Mouse (Mus musculus) neural tube, embryonic 12.5 days (tissue): ENCODE results near the gene Pla2g2c. TPM values are rescaled to one million over a fixed set of nuclear protein-coding genes. Genes with fewer than 3 reads are reported as not detected.

ENCODE experiments used
- ATAC-seq: fragments of 200-750 bp; cut with Nextera tagmentation; 2 replicates; pipeline ENCODE4 v1.8.0; 2017; ENCODE audit warnings: low read depth, mild to moderate bottlenecking, moderate TSS enrichment, moderate library complexity; ENCODE audit not compliant: low FRiP score
- H3K27ac ChIP-seq: fragments of 300-500 bp; sonication (generic); 2 replicates; pipeline ENCODE4 v1.5.1; 2016
- H3K27me3 ChIP-seq: fragments of 300-500 bp; sonication (generic); replicated peaks from 2 replicates; pipeline ENCODE4 v1.6.1; 2016; ENCODE audit warnings: mild to moderate bottlenecking
- H3K36me3 ChIP-seq: fragments of 300-500 bp; sonication (generic); 2 replicates; pipeline ENCODE4 v1.6.1; 2016; ENCODE audit warnings: mild to moderate bottlenecking
- H3K4me1 ChIP-seq: fragments of 300-500 bp; sonication (generic); 2 replicates; pipeline ENCODE4 v1.6.1; 2016
- H3K4me2 ChIP-seq: fragments of 300-500 bp; sonication (generic); replicated peaks from 2 replicates; pipeline ENCODE4 v1.6.1; 2016; ENCODE audit warnings: mild to moderate bottlenecking
- H3K4me3 ChIP-seq: fragments of 300-500 bp; sonication (generic); 2 replicates; pipeline ENCODE4 v1.5.1; 2016
- H3K9ac ChIP-seq: fragments of 300-500 bp; sonication (generic); 2 replicates; pipeline ENCODE4 v1.6.1; 2016; ENCODE audit warnings: mild to moderate bottlenecking
- H3K9me3 ChIP-seq: fragments of 300-500 bp; sonication (generic); 2 replicates; pipeline ENCODE4 v1.6.1; 2016; ENCODE audit warnings: mild to moderate bottlenecking
- WGBS: fragments of 180-500 bp; shearing (Covaris S2); methylation state at CpG from one replicate; pipeline ENCODE4 v1.1.7; 2016; 5-methylcytosine and 5-hydroxymethylcytosine counted together
- polyA plus RNA-seq: library from polyadenylated mRNA; unstranded; fragments of >200 nt; fragmentation: Nextera tagmentation; extraction: Ambion mirVana; gene quantifications from 2 replicates; pipeline ENCODE4 v1.2.1, GENCODE M21; 2016

Gene Pla2g2c
- polyA plus RNA-seq, 1 experiment from 2014 or later = 0.61 TPM

- no peak for ATAC-seq
- Histone ChIP-seq H3K4me2 (no peak overlapping the region), H3K27me3 (no peaks in the 10 kb centered on the region), H3K9ac (no peak overlapping the region), H3K4me3 (no peak overlapping the region), H3K9me3 (no peaks in the 10 kb centered on the region), H3K27ac (no peak overlapping the region), H3K4me1 (peaks cover 15% of the 10 kb centered on the region), H3K36me3 (no peaks in the 10 kb centered on the region)
- whole genome bisulfite sequencing = 65% methylated on average over 7 of the region's 7 CpGs
Measured at GRCm38 (mm10) chr4:138734105-138734504, 9.5 kb downstream of the Pla2g2c start.

DNA sequence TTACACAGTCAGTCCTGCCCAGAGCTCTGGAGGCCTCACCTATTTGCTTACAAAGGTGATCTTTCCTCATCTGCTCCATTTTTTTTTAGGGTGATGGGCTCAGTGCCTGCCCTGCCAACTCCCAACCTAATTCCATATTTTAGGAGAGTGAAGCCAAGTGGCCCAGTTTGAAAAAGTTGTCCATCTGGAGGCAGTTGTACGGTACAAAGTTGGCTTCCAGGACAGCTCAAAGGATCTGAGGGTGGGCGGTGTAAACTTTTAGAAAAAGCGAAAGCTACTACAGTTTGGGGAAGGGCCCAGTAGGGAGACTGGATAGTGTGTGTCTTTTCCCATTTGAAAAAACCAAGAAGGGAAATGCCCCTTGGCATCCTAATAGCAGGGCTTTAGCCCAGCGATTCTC lies 10.3 kb downstream of the Pla2g2c start:
- Histone ChIP-seq H3K4me1 (peaks cover 20% of the 10 kb centered on the region), H3K9ac (no peak overlapping the region), H3K9me3 (no peaks in the 10 kb centered on the region), H3K4me3 (no peak overlapping the region), H3K27me3 (no peaks in the 10 kb centered on the region), H3K36me3 (no peaks in the 10 kb centered on the region), H3K4me2 (no peak overlapping the region), H3K27ac (no peak overlapping the region)
- ATAC-seq = no peak
- 94% methylated on average over 4 of the region's 4 CpGs for WGBS

GRCm38 (mm10) chr4:138737031-138737430 lies 12.4 kb downstream of the Pla2g2c start, which contains the start of gene Ubxn10:
Gene Ubxn10 (minus strand): TSS chr4:138737167.
- H3K9me3 ChIP-seq = no peaks in the 10 kb centered on the region
- no peak within 1 kb of the TSS for H3K9ac ChIP-seq
- WGBS = 76% methylated on average over 7 of the region's 7 CpGs
- ATAC-seq = no peak
- H3K4me1 ChIP-seq = peaks cover 20% of the 10 kb centered on the region
- no peaks in the 10 kb centered on the region for H3K36me3 ChIP-seq
- no peak within 1 kb of the TSS for H3K4me3 ChIP-seq
- no peaks in the 10 kb centered on the region for H3K27me3 ChIP-seq
- no peak within 1 kb of the TSS for H3K4me2 ChIP-seq
- no peak within 1 kb of the TSS for H3K27ac ChIP-seq

DNA sequence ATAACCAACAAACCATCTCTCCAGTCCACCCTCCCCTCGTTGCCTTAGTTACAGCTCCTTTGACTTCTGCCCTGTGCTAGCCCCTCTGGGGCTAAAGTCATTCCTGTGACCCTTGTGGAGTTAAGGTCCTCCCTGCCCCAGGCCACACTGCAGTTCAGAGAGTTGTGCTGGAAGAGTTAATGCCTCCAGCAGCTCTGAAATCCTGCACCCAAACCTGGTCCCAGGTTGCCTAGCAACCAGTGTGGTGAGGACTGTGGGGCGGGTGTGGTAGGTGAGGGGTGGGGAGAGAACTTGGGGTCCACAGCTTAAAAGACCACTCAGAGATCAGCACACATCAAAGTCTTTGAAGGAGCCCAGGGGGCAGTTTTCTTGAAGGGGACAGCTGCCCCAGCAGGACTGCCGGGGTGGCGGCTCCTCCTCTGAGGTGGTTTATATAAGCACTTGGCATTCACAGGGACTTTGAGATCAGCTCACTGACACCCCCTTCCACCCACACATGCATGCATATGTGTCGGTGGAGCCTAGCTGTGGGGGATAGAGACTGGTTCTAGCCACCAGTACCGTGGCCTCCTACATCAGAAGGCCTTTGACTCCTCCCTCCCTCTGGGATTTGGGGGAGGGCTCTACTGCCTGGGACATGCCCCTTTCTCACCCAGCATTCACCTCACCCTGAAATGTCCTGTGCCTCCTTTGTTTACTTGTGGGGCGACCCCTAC lies 14.7 kb downstream of the Pla2g2c start:
- H3K9ac ChIP-seq = no peak overlapping the region
- whole genome bisulfite sequencing = 10% methylated on average over 7 of the region's 7 CpGs
- no peaks in the 10 kb centered on the region for H3K9me3 ChIP-seq
- H3K27ac ChIP-seq = no peak overlapping the region
- peaks cover 20% of the 10 kb centered on the region for H3K4me1 ChIP-seq
- no peaks in the 10 kb centered on the region for H3K27me3 ChIP-seq
- no peak overlapping the region for H3K4me2 ChIP-seq
- H3K36me3 ChIP-seq = no peaks in the 10 kb centered on the region
- ATAC-seq = no peak
- H3K4me3 ChIP-seq = no peak overlapping the region

DNA sequence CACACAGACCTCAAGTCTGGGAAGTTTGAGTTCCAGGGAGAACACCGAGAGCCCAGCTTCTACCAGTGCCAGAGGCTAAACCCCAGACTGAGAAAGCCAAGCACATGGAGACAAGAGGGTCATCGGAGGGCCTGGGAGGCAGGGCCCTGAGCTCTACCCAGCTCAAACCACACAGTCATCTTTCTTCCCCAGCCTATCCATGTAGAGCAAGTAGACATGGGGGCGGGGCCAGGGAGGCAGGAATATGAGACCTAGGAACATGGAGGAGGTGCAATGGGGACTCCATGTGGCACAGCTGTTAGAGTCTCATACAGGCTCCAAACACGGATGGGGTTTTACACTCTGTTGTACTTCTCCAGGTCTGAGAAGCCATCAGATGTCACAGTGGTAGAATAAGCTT lies 21.3 kb downstream of the Pla2g2c start:
- Histone ChIP-seq H3K36me3 (no peaks in the 10 kb centered on the region), H3K27me3 (no peaks in the 10 kb centered on the region), H3K4me1 (peaks cover 7% of the 10 kb centered on the region; the same call in 1 of the 2 replicates), H3K27ac (no peak overlapping the region), H3K4me3 (no peak overlapping the region), H3K9me3 (no peaks in the 10 kb centered on the region), H3K4me2 (no peak overlapping the region), H3K9ac (no peak overlapping the region)
- 74% methylated on average over 4 of the region's 4 CpGs for WGBS
- ATAC-seq = no peak

DNA sequence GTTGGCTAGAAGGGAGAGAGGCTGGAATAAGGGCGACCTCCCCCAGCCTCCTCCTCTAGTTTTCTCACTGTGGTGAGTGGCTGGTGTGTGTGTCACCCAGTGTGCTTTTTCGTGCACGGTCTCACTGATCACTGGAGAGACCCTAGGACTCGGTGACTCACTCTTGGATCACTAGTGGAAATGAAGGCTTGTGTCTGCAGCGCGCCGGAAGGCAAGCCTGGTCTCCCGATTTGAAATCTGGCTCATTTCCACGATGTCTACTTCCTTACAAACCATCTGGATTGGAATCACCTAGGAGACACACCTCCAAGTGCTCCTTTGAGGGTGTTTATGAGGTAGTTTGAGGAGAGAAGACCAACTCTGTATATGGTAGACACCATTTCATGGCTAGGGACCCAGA lies 22.3 kb downstream of the Pla2g2c start:
- H3K27ac ChIP-seq = no peak overlapping the region

DNA sequence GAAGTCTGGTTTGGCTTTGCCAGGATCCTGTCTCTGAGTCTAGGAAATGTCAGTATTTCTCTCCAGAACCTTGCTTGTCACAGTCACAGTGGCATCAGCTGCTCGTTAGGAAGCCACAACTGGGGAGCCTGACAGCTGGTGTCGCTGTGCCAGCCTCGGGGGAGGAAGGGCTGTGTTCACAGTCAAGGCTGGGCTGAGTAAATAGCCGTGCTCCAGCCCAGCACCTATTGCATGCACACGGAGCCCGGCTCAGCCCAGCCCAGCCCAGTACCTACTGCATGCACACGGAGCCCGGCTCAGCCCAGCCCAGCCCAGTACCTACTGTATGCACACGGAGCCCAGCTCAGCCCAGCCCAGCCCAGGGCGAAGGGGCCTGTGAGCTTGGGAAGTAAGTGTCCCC lies 23.3 kb downstream of the Pla2g2c start:
- Histone ChIP-seq H3K9me3 (no peaks in the 10 kb centered on the region), H3K27me3 (no peaks in the 10 kb centered on the region), H3K4me1 (peaks cover 7% of the 10 kb centered on the region; the same call in 1 of the 2 replicates), H3K4me2 (no peak overlapping the region), H3K4me3 (no peak overlapping the region), H3K27ac (no peak overlapping the region), H3K36me3 (no peaks in the 10 kb centered on the region), H3K9ac (no peak overlapping the region)
- peak; percentile 76 for ATAC-seq
- 62% methylated on average over 10 of the region's 10 CpGs for WGBS

More for the DNA sequence above, 22.3 kb downstream of the Pla2g2c start:
- no peaks in the 10 kb centered on the region for H3K9me3 ChIP-seq
- H3K27me3 ChIP-seq = no peaks in the 10 kb centered on the region
- H3K9ac ChIP-seq = no peak overlapping the region
- H3K4me1 ChIP-seq = peaks cover 7% of the 10 kb centered on the region; the same call in 1 of the 2 replicates
- no peak for ATAC-seq
- H3K4me2 ChIP-seq = no peak overlapping the region
- no peaks in the 10 kb centered on the region for H3K36me3 ChIP-seq
- no peak overlapping the region for H3K4me3 ChIP-seq
- WGBS = 89% methylated on average over 9 of the region's 9 CpGs

- Histone ChIP-seq H3K27me3 (no peaks in the 10 kb centered on the region), H3K4me3 (no peak overlapping the region), H3K9me3 (no peaks in the 10 kb centered on the region), H3K4me1 (peaks cover 7% of the 10 kb centered on the region; the same call in 1 of the 2 replicates), H3K9ac (no peak overlapping the region), H3K36me3 (no peaks in the 10 kb centered on the region), H3K27ac (no peak overlapping the region), H3K4me2 (no peak overlapping the region)
- ATAC-seq = peak; percentile 44; the same call in 1 of the 2 replicates
- 60% methylated on average over 8 of the region's 8 CpGs for WGBS
Measured at GRCm38 (mm10) chr4:138748369-138749072, 23.9 kb downstream of the Pla2g2c start.

- 93% methylated on average over 6 of the region's 6 CpGs for WGBS
Measured at GRCm38 (mm10) chr4:138752603-138753002, 28.0 kb downstream of the Pla2g2c start.

DNA sequence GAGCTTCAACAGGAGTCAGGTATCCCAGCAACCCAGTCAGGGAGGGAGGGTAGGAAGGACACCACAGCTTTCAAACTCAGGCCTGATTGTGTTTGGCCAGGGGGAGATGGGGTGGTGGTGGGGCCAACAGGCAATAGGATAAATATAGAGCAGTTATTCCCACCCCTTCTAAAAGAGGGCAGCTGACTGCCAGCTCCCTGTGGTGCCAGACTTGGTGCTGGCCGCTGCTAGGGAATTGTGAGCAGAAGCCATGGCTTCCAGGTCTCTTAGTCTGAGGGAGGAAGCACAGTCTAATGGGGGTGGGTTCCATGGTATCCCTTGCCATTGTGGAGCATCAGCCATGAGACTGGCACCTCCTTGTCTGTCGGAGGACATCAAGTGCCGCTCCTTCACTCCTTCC lies 29.0 kb downstream of the Pla2g2c start:
- 91% methylated on average over 3 of the region's 3 CpGs for WGBS
- ATAC-seq = no peak
- H3K4me1 ChIP-seq = peaks cover 12% of the 10 kb centered on the region
- no peak overlapping the region for H3K4me2 ChIP-seq
- H3K36me3 ChIP-seq = no peaks in the 10 kb centered on the region
- no peak overlapping the region for H3K4me3 ChIP-seq
- no peaks in the 10 kb centered on the region for H3K27me3 ChIP-seq
- no peaks in the 10 kb centered on the region for H3K9me3 ChIP-seq
- no peak overlapping the region for H3K9ac ChIP-seq
- no peak overlapping the region for H3K27ac ChIP-seq

More at GRCm38 (mm10) chr4:138752603-138753002, 28.0 kb downstream of the Pla2g2c start:
- Histone ChIP-seq H3K9ac (no peak overlapping the region), H3K9me3 (no peaks in the 10 kb centered on the region), H3K4me3 (no peak overlapping the region), H3K36me3 (no peaks in the 10 kb centered on the region), H3K4me2 (no peak overlapping the region), H3K27ac (no peak overlapping the region), H3K27me3 (no peaks in the 10 kb centered on the region), H3K4me1 (peaks cover 18% of the 10 kb centered on the region)
- no peak for ATAC-seq

DNA sequence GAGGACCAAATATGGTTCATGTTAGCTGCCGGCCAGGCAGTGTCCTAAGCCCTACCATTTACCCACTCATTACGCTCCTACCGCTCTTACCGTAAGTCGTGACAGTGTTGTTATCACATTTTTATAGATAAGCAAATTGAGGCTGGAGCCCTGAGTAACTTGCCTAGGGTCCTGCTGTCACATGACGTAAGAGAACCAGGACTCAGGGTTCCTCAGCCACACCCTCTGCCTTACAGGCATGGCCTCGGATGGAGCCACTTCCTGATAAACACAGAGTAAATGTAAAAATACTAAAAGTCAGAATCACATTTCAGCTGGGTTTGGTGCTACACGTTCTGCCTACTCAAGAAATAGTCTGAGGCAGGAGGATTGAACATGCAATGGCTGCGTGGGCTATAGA lies 29.8 kb downstream of the Pla2g2c start:
- peaks cover 12% of the 10 kb centered on the region for H3K4me1 ChIP-seq
- no peaks in the 10 kb centered on the region for H3K9me3 ChIP-seq
- no peak overlapping the region for H3K9ac ChIP-seq
- H3K36me3 ChIP-seq = no peaks in the 10 kb centered on the region
- ATAC-seq = no peak
- WGBS = 89% methylated on average over 9 of the region's 9 CpGs
- H3K27ac ChIP-seq = no peak overlapping the region
- H3K4me3 ChIP-seq = no peak overlapping the region
- H3K27me3 ChIP-seq = no peaks in the 10 kb centered on the region
- no peak overlapping the region for H3K4me2 ChIP-seq

GRCm38 (mm10) chr4:138755439-138755838 lies 30.8 kb downstream of the Pla2g2c start:
- Histone ChIP-seq H3K4me1 (peaks cover 12% of the 10 kb centered on the region), H3K27me3 (no peaks in the 10 kb centered on the region), H3K36me3 (no peaks in the 10 kb centered on the region), H3K27ac (no peak overlapping the region), H3K9ac (no peak overlapping the region), H3K4me2 (no peak overlapping the region), H3K4me3 (no peak overlapping the region), H3K9me3 (no peaks in the 10 kb centered on the region)
- ATAC-seq = no peak
- WGBS = 84% methylated on average over 4 of the region's 4 CpGs
